Mouse (Mus musculus) T-helper 1 cell (primary cell): Measurements from ENCODE around the gene Mrps18b.
"Not testable (repeated sequence)": the region's sequence is repeated elsewhere in the genome, so short reads cannot be mapped to it uniquely, and the experiment has no call there.

ENCODE experiments used
- in situ Hi-C: fragments of 300-600 bp; cut with MboI, MseI; formaldehyde crosslinking; loops from one replicate; pipeline ENCODE4 v1.15.1; 2025; ENCODE audit warnings: high pct_unique_total_duplicates

The Mrps18b gene

GRCm38 (mm10) chr17:35916297-35917142 lies at the start of gene Mrps18b, which contains the start of gene Ppp1r10:
Mrps18b (minus strand) TSS chr17:35916389.
Ppp1r10 (plus strand) TSS chr17:35916434.
- in situ Hi-C loops = no loop called here

- in situ Hi-C loops = no loop called here
These were observed 47.1 kb upstream of the Mrps18b start for GRCm38 (mm10) chr17:35963279-35963678.

- in situ Hi-C loops = no loop called here
These were observed 42.5 kb upstream of the Mrps18b start for GRCm38 (mm10) chr17:35958533-35959223.

GRCm38 (mm10) chr17:35954665-35955064 lies 38.5 kb upstream of the Mrps18b start:
- in situ Hi-C loops = no loop called here

GRCm38 (mm10) chr17:35952559-35952958 lies 36.4 kb upstream of the Mrps18b start:
- in situ Hi-C loops = not testable (repeated sequence)

GRCm38 (mm10) chr17:35950946-35951345 lies 34.8 kb upstream of the Mrps18b start:
- in situ Hi-C loops = not testable (repeated sequence)

- in situ Hi-C loops = loop anchor here (10.0 kb wide), 1 partner anchor 545 kb away; no protein-coding TSS in a partner anchor
These were observed 23.8 kb upstream of the Mrps18b start for GRCm38 (mm10) chr17:35939941-35940340.

- in situ Hi-C loops = loop anchor here (10.0 kb wide), 1 partner anchor 546 kb away; no protein-coding TSS in a partner anchor
These were observed 22.9 kb upstream of the Mrps18b start for GRCm38 (mm10) chr17:35939108-35939507.

- in situ Hi-C loops = loop anchor here (10.0 kb wide), 1 partner anchor 547 kb away; no protein-coding TSS in a partner anchor
These were observed 21.6 kb upstream of the Mrps18b start for GRCm38 (mm10) chr17:35937700-35938348.

GRCm38 (mm10) chr17:35935763-35936162 lies 19.6 kb upstream of the Mrps18b start:
- in situ Hi-C loops = loop anchor here (10.0 kb wide), 1 partner anchor 549 kb away; no protein-coding TSS in a partner anchor

- in situ Hi-C loops = loop anchor here (10.0 kb wide), 1 partner anchor 552 kb away; no protein-coding TSS in a partner anchor
These were observed 16.4 kb upstream of the Mrps18b start for GRCm38 (mm10) chr17:35932608-35933007.

GRCm38 (mm10) chr17:35930627-35931026 lies 14.4 kb upstream of the Mrps18b start:
- in situ Hi-C loops = loop anchor here (10.0 kb wide), 1 partner anchor 554 kb away; no protein-coding TSS in a partner anchor

- in situ Hi-C loops = loop anchor here (5.0 to 10.0 kb wide), 2 partner anchors 38 to 185 kb away; partner anchors contain the start of gene Abcf1
These were observed 13.3 kb upstream of the Mrps18b start for GRCm38 (mm10) chr17:35929534-35929933.

- in situ Hi-C loops = loop anchor here (5.0 to 10.0 kb wide), 2 partner anchors 40 to 187 kb away; partner anchors contain the start of gene Abcf1
These were observed 11.3 kb upstream of the Mrps18b start for GRCm38 (mm10) chr17:35927471-35927870.

- in situ Hi-C loops = loop anchor here (10.0 kb wide), 1 partner anchor 192 kb away; no protein-coding TSS in a partner anchor
These were observed 7.1 kb upstream of the Mrps18b start for GRCm38 (mm10) chr17:35923281-35923680.

GRCm38 (mm10) chr17:35922566-35922965 lies 6.4 kb upstream of the Mrps18b start:
- in situ Hi-C loops = loop anchor here (10.0 kb wide), 1 partner anchor 192 kb away; no protein-coding TSS in a partner anchor

GRCm38 (mm10) chr17:35921710-35922109 lies 5.5 kb upstream of the Mrps18b start:
- in situ Hi-C loops = loop anchor here (10.0 kb wide), 1 partner anchor 193 kb away; no protein-coding TSS in a partner anchor

- in situ Hi-C loops = loop anchor here (10.0 kb wide), 1 partner anchor 194 kb away; no protein-coding TSS in a partner anchor
These were observed 4.8 kb upstream of the Mrps18b start for GRCm38 (mm10) chr17:35920862-35921562.

- in situ Hi-C loops = loop anchor here (10.0 kb wide), 1 partner anchor 194 kb away; no protein-coding TSS in a partner anchor
These were observed 4.2 kb upstream of the Mrps18b start for GRCm38 (mm10) chr17:35920384-35920783.

GRCm38 (mm10) chr17:35919864-35920301 lies 3.7 kb upstream of the Mrps18b start:
- in situ Hi-C loops = loop anchor here (10.0 kb wide), 1 partner anchor 195 kb away; no protein-coding TSS in a partner anchor
